Mouse (Mus musculus) stomach, embryonic 15.5 days (tissue): Measurements from ENCODE around the gene Trap1a. TPM values are rescaled to one million over a fixed set of nuclear protein-coding genes. Genes with fewer than 3 reads are reported as not detected.

Source experiments
- ATAC-seq: fragments of 200-750 bp; cut with Nextera tagmentation; 2 replicates; pipeline ENCODE4 v1.8.0; 2017; ENCODE audit warnings: low read depth, moderate number of reproducible peaks, moderate TSS enrichment; ENCODE audit not compliant: insufficient read depth, low FRiP score
- H3K27ac ChIP-seq: fragments of 300-500 bp; sonication (generic); 2 replicates; pipeline ENCODE4 v1.5.1; 2015; ENCODE audit warnings: mild to moderate bottlenecking, inconsistent platforms
- H3K27me3 ChIP-seq: fragments of 300-500 bp; sonication (generic); replicated peaks from 2 replicates; pipeline ENCODE4 v1.6.1; 2015; ENCODE audit warnings: inconsistent platforms
- H3K36me3 ChIP-seq: fragments of 300-500 bp; sonication (generic); 2 replicates; pipeline ENCODE4 v1.6.1; 2015; ENCODE audit warnings: inconsistent platforms
- H3K4me1 ChIP-seq: fragments of 300-500 bp; sonication (generic); 2 replicates; pipeline ENCODE4 v1.6.1; 2015; ENCODE audit warnings: inconsistent platforms
- H3K4me2 ChIP-seq: fragments of 300-500 bp; sonication (generic); 2 replicates; pipeline ENCODE4 v1.6.1; 2015; ENCODE audit warnings: mild to moderate bottlenecking, inconsistent platforms
- H3K4me3 ChIP-seq: fragments of 300-500 bp; sonication (generic); replicated peaks from 2 replicates; pipeline ENCODE4 v1.5.1; 2015; ENCODE audit warnings: inconsistent platforms
- H3K9ac ChIP-seq: fragments of 300-500 bp; sonication (generic); 2 replicates; pipeline ENCODE4 v1.6.1; 2015; ENCODE audit warnings: inconsistent platforms
- H3K9me3 ChIP-seq: fragments of 300-500 bp; sonication (generic); 2 replicates; pipeline ENCODE4 v1.6.1; 2016; ENCODE audit warnings: inconsistent platforms
- WGBS: fragments of 180-500 bp; shearing (Covaris S2); methylation state at CpG from one replicate; pipeline ENCODE4 v1.1.7; 2015; 5-methylcytosine and 5-hydroxymethylcytosine counted together
- polyA plus RNA-seq: library from polyadenylated mRNA; unstranded; fragments of >200 nt; fragmentation: Nextera tagmentation; extraction: Ambion mirVana; gene quantifications from 2 replicates; pipeline ENCODE4 v1.2.1, GENCODE M21; 2015

Trap1a gene
- polyA plus RNA-seq, 1 experiment from 2014 or later, result 0.14 TPM

DNA sequence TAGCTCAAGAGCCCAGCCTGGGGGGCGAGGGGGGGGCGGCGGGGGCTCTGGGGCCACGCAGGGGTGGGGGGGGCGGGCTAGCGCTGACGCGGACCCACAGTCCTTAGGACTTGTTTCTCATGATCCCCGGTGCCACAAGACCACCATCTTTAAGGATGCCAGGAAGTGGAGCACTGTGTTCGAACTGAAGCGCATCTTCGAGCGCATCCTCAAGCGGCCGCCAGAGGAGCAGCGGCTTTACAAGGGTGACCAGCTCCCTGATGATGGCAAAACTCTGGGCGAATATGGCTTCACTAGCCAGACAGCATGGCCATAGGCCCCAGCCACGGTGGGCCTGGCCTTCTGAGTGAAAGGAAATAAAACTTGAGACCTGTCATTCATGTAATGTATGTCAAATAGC, 24.9 kb downstream of the Trap1a start:
- H3K9ac ChIP-seq, result no peak overlapping the region
- H3K9me3 ChIP-seq, result no peaks in the 10 kb centered on the region
- no peaks in the 10 kb centered on the region for H3K4me1 ChIP-seq
- no peak for ATAC-seq
- no peaks in the 10 kb centered on the region for H3K27me3 ChIP-seq
- H3K4me2 ChIP-seq, result no peak overlapping the region
- H3K36me3 ChIP-seq, result no peaks in the 10 kb centered on the region
- H3K27ac ChIP-seq, result no peak overlapping the region
- 81% methylated on average over 18 of the region's 18 CpGs for WGBS
- no peak overlapping the region for H3K4me3 ChIP-seq

DNA sequence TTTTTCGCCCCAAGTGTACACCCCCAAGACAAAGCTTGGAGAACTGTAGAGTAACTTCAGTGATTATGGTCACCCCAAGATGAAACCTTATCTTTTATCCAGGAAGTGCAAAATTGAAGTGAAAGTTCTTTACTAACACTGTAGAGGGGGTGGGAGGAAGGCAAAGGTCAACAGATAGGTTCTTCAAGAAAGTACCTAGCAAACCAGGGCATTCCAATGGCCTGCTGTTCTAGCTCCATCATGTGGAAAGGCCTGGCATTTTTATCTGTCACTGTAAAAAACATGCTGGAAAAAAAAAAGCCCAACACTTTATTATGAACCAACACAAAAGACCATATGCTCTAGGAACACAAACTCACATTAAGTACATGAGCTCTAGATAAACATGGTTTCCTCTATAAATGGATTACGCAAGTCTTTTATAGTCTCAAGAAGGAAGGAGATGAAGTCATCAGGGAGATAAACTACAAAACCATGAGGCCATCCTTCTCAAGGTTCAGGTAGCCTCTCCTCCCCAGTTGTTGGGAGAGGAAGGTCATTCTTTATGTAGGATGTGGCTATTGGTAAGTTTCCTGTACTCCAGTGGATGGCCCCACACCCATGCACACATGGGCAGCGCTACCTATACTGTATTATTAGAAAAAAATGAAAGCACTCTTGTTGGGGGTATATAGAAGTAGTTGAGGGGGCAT, 33.5 kb downstream of the Trap1a start:
- no peak for ATAC-seq
- H3K36me3 ChIP-seq, result no peaks in the 10 kb centered on the region
- H3K4me1 ChIP-seq, result no peaks in the 10 kb centered on the region
- no peak overlapping the region for H3K4me3 ChIP-seq
- no peaks in the 10 kb centered on the region for H3K27me3 ChIP-seq
- H3K4me2 ChIP-seq, result no peak overlapping the region
- 81% methylated on average over 3 of the region's 3 CpGs for WGBS
- no peak overlapping the region for H3K27ac ChIP-seq
- no peak overlapping the region for H3K9ac ChIP-seq
- no peaks in the 10 kb centered on the region for H3K9me3 ChIP-seq

DNA sequence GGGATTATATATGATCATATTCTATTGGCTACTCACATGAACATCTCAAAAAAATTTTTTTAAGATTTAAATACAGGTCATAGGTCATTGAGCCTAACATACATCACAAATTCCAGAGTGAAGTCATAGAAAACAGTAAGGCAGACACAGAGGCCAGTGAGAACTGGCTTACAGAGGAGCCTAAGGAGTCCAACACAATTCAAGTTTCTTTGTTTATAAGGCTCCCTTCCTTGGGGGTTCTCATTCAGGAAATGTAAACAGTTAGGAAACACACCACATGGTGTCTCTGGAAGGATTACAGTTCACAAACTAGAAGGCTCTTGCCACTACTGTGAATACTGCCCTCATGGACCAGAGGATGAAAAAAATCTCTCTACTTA, 34.0 kb downstream of the Trap1a start:
- no peaks in the 10 kb centered on the region for H3K36me3 ChIP-seq
- H3K27ac ChIP-seq, result no peak overlapping the region
- H3K4me3 ChIP-seq, result no peak overlapping the region
- H3K4me1 ChIP-seq, result no peaks in the 10 kb centered on the region
- no peak for ATAC-seq
- H3K4me2 ChIP-seq, result no peak overlapping the region
- no peaks in the 10 kb centered on the region for H3K9me3 ChIP-seq
- no peaks in the 10 kb centered on the region for H3K27me3 ChIP-seq
- no peak overlapping the region for H3K9ac ChIP-seq

DNA sequence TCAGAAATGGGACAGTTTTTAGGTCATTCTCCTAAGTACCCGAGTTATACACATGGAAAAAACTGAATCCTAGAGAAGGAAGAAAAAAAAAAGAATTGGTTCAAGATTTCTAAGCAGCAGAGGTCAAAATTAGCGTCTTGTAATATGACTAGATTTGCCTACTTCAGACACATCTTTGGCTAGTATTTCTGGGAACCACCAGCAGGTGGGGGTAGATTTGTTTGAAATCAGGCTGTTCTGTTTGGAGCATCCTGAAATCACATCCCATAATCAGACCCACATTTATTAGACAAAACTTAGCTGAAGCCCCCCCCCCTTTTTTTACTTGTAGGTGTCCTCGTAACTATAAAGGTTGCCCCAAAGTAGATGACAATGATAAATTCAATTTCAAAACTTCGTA, 35.6 kb downstream of the Trap1a start:
- no peaks in the 10 kb centered on the region for H3K27me3 ChIP-seq
- ATAC-seq, result no peak
- H3K9me3 ChIP-seq, result no peaks in the 10 kb centered on the region
- no peak overlapping the region for H3K4me2 ChIP-seq
- H3K4me3 ChIP-seq, result no peak overlapping the region
- 50% methylated on average over 4 of the region's 4 CpGs for WGBS
- no peak overlapping the region for H3K27ac ChIP-seq
- H3K9ac ChIP-seq, result no peak overlapping the region
- no peaks in the 10 kb centered on the region for H3K4me1 ChIP-seq
- no peaks in the 10 kb centered on the region for H3K36me3 ChIP-seq

DNA sequence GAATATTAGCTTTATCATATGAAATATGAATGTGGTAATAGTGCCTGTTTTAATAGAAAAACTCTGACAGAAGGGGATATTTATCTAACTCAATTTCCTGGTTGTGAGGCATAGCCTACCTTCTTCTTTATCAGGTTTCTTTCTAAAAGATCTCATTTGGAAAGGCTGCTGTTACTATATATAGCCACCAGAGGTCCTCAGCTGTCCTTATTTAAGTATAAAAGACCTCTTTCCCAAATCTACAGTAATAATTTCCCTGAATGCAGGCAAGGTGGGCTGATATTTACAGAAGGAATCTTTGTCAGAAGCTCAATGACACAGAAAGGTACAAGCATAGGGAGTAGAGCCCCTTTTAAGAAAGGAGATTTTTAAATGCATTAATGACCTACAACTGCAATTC, 39.2 kb downstream of the Trap1a start:
- Histone ChIP-seq H3K36me3 (no peaks in the 10 kb centered on the region), H3K9me3 (no peaks in the 10 kb centered on the region), H3K4me1 (no peaks in the 10 kb centered on the region), H3K27ac (no peak overlapping the region), H3K27me3 (no peaks in the 10 kb centered on the region), H3K9ac (no peak overlapping the region), H3K4me3 (no peak overlapping the region), H3K4me2 (no peak overlapping the region)
- no peak for ATAC-seq

Other genes with a start within 250 kb of the Trap1a start
- 0.30 TPM in 1 of 2 replicates, not detected in the other for gene Serpina7, start 248.4 kb upstream of the Trap1a start, polyA plus RNA-seq
- gene 4930513O06Rik, start 247.4 kb upstream of the Trap1a start, polyA plus RNA-seq, result 0.22 TPM in 1 of 2 replicates, not detected in the other
- gene 4933428M09Rik, start 154.5 kb upstream of the Trap1a start, polyA plus RNA-seq, result not detected in 2 replicates
- gene Mum1l1, start 123.6 kb upstream of the Trap1a start, polyA plus RNA-seq, result 14.2 and 14.8 TPM in 2 replicates
- gene D330045A20Rik, start 146.7 kb downstream of the Trap1a start, polyA plus RNA-seq, result 1.7 and 2.3 TPM in 2 replicates
- 51.2 and 56.7 TPM in 2 replicates for gene Rnf128, start 229.6 kb downstream of the Trap1a start, polyA plus RNA-seq